Mouse (Mus musculus): ENCODE data around the gene Ypel1.

The Ypel1 gene

GRCm38 (mm10) chr16:17086669-17087193 is 17.2 kb downstream of the Ypel1 start:
- DNase-seq (ENCODE audit: low spot score in 2 of 2): peak in 1 of 2 experiments; percentile 49

GRCm38 (mm10) chr16:17088346-17088745 is 18.9 kb downstream of the Ypel1 start:
- DNase-seq (ENCODE audit: low spot score in 2 of 2): no peak

DNA sequence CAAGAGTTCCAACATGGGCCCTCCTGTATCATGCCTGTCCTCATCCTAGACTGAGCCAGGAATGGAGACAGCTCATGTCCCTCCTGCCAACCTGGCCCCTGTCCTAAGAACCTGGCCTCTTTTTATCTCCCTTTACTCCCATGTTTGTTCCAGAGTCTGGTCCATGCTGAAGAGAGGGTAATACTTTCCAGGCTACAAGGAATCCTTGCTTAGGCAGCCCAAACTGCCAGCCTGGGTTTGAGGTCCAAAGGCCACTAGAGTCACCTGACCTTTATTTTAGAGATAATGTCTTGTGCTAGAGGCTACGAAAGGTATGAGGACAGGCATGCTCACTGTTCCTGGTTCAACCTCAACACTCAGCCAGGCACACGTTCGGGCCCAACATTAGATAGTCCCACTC is 27.4 kb downstream of the Ypel1 start:
- no peak for DNase-seq (ENCODE audit: low spot score in 2 of 2)

GRCm38 (mm10) chr16:17102630-17103220 is 33.2 kb downstream of the Ypel1 start:
- DNase-seq (ENCODE audit: low spot score in 2 of 2): no peak

- no peak for DNase-seq (ENCODE audit: low spot score in 2 of 2)
Observed at GRCm38 (mm10) chr16:17104600-17104999, 35.1 kb downstream of the Ypel1 start.

- peak; percentile 35 to 65 for DNase-seq (ENCODE audit: low spot score in 2 of 2)
Observed at GRCm38 (mm10) chr16:17110771-17111743, 41.6 kb downstream of the Ypel1 start, which contains the start of gene Ppil2. Ppil2 (minus strand) TSS chr16:17111257.

- DNase-seq (ENCODE audit: low spot score in 2 of 2): no peak
Observed at GRCm38 (mm10) chr16:17117309-17117799, 47.9 kb downstream of the Ypel1 start.

DNA sequence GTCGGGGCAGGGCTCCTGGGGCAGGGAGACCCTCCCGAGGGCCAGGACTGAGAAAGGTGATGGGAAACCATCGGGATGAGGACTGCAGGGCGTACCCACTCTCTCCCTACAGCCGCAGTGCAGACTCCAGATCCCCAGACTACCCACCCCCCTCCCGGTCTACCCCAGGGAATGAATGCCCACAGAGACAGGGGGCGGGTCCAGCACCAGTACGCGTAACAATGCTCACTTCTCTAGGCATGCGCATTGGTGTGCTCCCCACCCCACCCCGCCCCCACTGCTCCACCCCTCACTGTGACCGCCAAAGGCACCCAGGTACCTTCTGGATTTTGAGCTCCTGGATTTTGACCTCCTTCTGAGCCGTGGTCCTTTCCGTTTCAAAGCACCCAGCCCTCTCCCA is 52.1 kb downstream of the Ypel1 start:
- no peak for DNase-seq (ENCODE audit: low spot score in 2 of 2)

DNA sequence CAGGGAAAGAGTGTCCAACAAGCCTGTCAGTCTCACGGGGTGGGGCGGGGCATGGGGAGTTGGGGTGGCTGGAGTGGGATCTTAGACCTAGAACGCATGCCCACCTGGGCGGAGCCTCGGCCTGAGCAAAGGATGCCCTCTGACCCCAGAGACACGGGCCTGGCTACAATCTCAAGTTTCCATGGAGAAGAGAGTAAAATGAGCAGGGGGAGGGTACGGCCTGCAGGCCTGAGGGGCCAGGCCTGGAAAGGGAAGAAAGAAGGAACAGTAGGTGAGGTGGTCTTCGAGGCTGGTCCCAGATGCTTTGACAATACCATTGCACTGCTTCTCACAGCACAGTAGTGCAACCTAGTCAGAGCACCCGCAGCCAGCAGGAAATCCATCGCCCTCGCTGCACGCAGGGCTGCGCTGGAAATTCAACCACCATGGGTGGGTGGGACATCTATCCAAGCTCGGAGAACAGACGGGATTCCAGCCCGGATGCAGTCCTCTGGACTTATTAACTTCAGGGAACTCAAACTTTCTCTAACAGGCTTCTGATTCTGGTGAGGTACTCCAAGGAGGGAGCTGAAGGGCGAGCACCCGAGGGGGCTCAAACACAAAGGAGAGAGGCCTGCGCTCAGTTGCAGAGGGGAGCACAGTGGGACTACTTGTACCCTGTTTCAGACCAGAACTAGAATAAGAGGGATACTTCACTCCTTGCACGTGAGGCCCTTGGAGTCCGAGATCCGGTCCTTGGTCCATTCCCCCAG is 54.8 kb downstream of the Ypel1 start:
- no peak for DNase-seq (ENCODE audit: low spot score in 2 of 2)

GRCm38 (mm10) chr16:17124871-17125520 is 55.5 kb downstream of the Ypel1 start, which contains the start of gene 2610318N02Rik:
2610318N02Rik (minus strand) TSS chr16:17125167.
- peak in 1 of 2 experiments; percentile 74 for DNase-seq (ENCODE audit: low spot score in 2 of 2)

DNA sequence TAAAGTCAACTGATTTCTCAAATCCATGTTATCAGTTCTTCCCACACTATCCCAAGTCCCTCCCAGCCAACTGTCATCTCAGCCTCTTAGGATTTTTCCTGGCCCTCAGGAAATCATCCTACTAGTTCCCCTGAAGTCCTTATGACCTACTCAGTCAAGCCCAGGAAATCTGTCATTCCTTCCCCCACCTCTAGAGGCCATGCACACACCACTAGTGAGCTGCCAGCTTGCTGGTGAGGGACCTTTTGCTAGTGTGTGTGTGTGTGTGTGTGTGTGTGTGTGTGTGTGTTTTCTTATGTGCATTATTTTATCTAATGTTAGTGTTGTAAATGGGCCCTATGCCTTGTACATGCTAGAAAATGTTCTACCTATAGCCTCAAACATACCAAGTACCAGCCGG is 57.8 kb downstream of the Ypel1 start:
- no peak for DNase-seq (ENCODE audit: low spot score in 2 of 2)

DNA sequence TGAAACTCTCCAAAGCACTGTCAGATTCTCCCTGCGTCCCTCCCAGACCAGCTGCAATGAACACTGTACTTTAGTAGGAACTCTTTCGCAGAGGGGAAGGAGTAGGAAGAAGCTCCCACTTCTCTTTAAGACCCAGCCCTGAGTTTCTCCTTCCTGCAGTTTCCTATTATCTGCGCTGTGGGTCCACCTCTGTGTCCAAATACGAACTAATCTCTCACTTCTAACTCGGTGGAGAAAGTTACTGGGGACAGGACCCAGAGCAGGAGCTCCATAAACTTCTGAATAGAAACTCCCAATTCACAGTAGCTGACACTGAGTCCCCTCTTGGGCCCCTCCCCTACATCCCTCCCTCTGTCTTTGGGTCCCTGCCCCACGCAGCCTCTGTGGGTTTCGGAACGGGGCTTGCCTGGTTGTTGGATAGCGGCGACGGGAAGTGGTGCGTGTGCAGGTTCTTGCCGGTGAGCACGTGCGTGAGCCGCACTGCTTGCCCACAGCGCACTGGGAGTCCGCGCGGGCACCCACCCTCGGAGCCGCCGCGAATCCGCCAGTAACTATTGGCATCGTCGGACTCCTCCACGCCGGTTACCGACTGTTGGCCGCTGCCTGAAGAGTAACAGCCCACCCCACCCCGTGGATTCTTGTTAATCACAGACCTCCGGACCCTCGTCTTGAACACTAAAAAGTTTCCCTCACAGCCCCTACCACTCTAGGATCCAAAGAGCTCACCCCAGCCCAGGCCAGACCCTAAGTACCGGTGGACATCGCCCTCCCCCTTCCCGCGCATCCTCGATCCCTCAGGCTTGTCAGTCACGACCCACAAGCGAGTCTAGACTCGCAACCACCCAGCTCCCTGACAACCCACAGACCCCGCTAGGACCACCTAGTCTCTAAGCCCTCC is 61.9 kb downstream of the Ypel1 start:
- DNase-seq (ENCODE audit: low spot score in 2 of 2): no peak

DNA sequence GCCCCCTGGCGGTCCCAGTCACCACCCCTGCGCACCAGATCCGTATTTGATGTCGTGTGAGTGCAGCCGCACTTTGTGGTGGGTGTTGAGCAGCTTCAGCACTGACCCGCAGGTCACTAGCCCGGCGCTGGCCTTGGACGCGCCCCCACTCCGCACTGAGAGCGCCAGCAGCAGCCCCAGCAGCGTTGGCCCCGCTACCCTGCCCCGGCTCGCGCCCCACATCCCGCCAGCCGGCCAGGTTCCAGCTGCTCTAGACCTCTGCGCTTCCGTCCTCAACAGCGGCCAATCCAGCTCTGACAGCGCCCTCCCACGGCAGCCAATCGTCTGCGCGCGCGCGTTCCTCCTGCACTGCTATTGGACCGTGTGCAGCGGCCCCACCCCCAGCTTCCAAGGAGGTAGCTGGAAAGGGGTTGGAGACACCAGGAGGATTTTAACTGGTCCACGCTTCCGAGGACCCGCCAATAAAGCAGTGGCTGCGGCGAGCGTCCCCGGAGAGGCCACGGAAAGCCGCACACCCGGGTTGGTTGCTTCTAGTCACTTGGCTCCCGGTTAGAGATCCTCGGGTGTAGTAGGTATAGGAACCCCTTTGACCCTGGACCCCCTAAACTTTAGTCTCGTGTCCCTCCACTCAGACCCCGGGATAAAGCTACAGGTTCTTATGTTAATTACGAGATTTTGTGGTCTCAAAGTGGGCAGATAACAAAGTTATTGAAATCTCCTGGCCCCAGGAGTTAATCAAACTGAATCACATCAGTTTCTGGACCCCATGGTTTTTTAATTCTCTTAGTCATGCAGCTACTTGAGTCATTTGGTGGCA is 62.8 kb downstream of the Ypel1 start, which contains the start of gene Sdf2l1:
Gene Sdf2l1, minus strand, starts transcription at position 295 of the 817 bp plus-strand sequence.
- DNase-seq (ENCODE audit: low spot score in 2 of 2): peak; percentile 94 to 99

- DNase-seq (ENCODE audit: low spot score in 2 of 2): no peak
Observed at GRCm38 (mm10) chr16:17132906-17133200, 63.4 kb downstream of the Ypel1 start.
